Mouse (Mus musculus) heart, postnatal 0 days (tissue): ENCODE results near the gene Card10. TPM values are rescaled to one million over a fixed set of nuclear protein-coding genes. Genes with fewer than 3 reads are reported as not detected.

Source experiments
- ATAC-seq: fragments of 200-750 bp; cut with Nextera tagmentation; 2 replicates; pipeline ENCODE4 v1.8.0; 2017; ENCODE audit warnings: low read depth, moderate number of reproducible peaks, moderate library complexity; ENCODE audit not compliant: insufficient read depth
- DNase-seq: peaks from one replicate; pipeline ENCODE4 v3.0.0-alpha.2; 2016; ENCODE audit warnings: low spot score
- H3K27ac ChIP-seq: fragments of 300-500 bp; sonication (generic); 2 replicates; pipeline ENCODE4 v1.5.1; 2014; ENCODE audit warnings: low read depth, mild to moderate bottlenecking
- H3K27me3 ChIP-seq: fragments of 300-500 bp; sonication (generic); 2 replicates; pipeline ENCODE4 v1.6.1; 2014; ENCODE audit warnings: low read length, mixed read lengths; ENCODE audit not compliant: control insufficient read depth, insufficient read depth
- H3K36me3 ChIP-seq: fragments of 300-500 bp; sonication (generic); replicated peaks from 2 replicates; pipeline ENCODE4 v1.6.1; 2014; ENCODE audit warnings: low read length, mixed read lengths; ENCODE audit not compliant: control insufficient read depth, insufficient read depth
- H3K4me1 ChIP-seq: fragments of 300-500 bp; sonication (generic); 2 replicates; pipeline ENCODE4 v1.6.1; 2014; ENCODE audit warnings: antibody characterized with exemption; ENCODE audit not compliant: control insufficient read depth, insufficient read depth
- H3K4me2 ChIP-seq: fragments of 300-500 bp; sonication (generic); 2 replicates; pipeline ENCODE4 v1.6.1; 2014; ENCODE audit warnings: low read depth, mild to moderate bottlenecking, low read length, moderate library complexity
- H3K4me3 ChIP-seq: fragments of 300-500 bp; sonication (generic); 2 replicates; pipeline ENCODE4 v1.5.1; 2014; ENCODE audit warnings: low read depth, low read length
- H3K9ac ChIP-seq: fragments of 300-500 bp; sonication (generic); replicated peaks from 2 replicates; pipeline ENCODE4 v1.6.1; 2014; ENCODE audit warnings: low read depth, low read length, mixed read lengths
- H3K9me3 ChIP-seq: fragments of 300-500 bp; sonication (generic); replicated peaks from 2 replicates; pipeline ENCODE4 v1.6.1; 2016; ENCODE audit warnings: low read length; ENCODE audit not compliant: control insufficient read depth
- CTCF ChIP-seq: IDR thresholded peaks from 2 replicates; pipeline ENCODE4 v1.5.1; 2016; ENCODE audit warnings: antibody characterized with exemption, control low read depth, low read depth
- EP300 ChIP-seq: IDR thresholded peaks from 2 replicates; pipeline ENCODE4 v1.6.1; 2016; ENCODE audit warnings: antibody characterized with exemption, low read depth
- WGBS: fragments of 180-500 bp; shearing (Covaris S2); extraction: QIAGEN DNeasy Blood & Tissue Kit; methylation state at CpG from one replicate; pipeline ENCODE4 v1.1.7; 2014; 5-methylcytosine and 5-hydroxymethylcytosine counted together
- polyA plus RNA-seq: library from polyadenylated mRNA; unstranded; fragments of >200 nt; fragmentation: Nextera tagmentation; extraction: Ambion mirVana; gene quantifications from 2 replicates; pipeline ENCODE4 v1.2.1, GENCODE M21; 2015
- total RNA-seq: library from RNA; depleted of rRNA; stranded (reverse); fragments of >200 nt; gene quantifications from 2 replicates; pipeline ENCODE4 v1.2.3, GENCODE M21; 2014; ENCODE audit warnings: low replicate concordance

Card10 gene
- total and polyA plus RNA-seq, 2 experiments from 2014 or later: 4.6 to 6.4 TPM

- H3K4me1 ChIP-seq: peaks cover 12% of the 10 kb centered on the region
- H3K4me2 ChIP-seq: no peak overlapping the region
- no peak overlapping the region for H3K4me3 ChIP-seq
- no peak for DNase-seq
- ATAC-seq: no peak
- H3K9me3 ChIP-seq: no peaks in the 10 kb centered on the region
- H3K27me3 ChIP-seq: no peaks in the 10 kb centered on the region
- TF ChIP-seq CTCF (no peak), EP300 (peak; percentile 5; the same call in 1 of the 2 replicates)
- H3K27ac ChIP-seq: peak overlapping the region; percentile 83
- H3K36me3 ChIP-seq: peaks cover 17% of the 10 kb centered on the region; the same call in 1 of the 2 replicates
- no peak overlapping the region for H3K9ac ChIP-seq
- WGBS: 69% methylated on average over 9 of the region's 9 CpGs
These were observed 15.5 kb downstream of the Card10 start for GRCm38 (mm10) chr15:78787287-78787856.

GRCm38 (mm10) chr15:78786411-78786818 lies 16.4 kb downstream of the Card10 start:
- H3K9ac ChIP-seq: no peak overlapping the region
- TF ChIP-seq CTCF: no peak
- no peak for TF ChIP-seq EP300
- H3K36me3 ChIP-seq: peaks cover 17% of the 10 kb centered on the region; the same call in 1 of the 2 replicates
- H3K4me1 ChIP-seq: peaks cover 12% of the 10 kb centered on the region
- ATAC-seq: no peak
- no peak overlapping the region for H3K4me2 ChIP-seq
- WGBS: 70% methylated on average over 9 of the region's 9 CpGs
- H3K27me3 ChIP-seq: no peaks in the 10 kb centered on the region
- no peaks in the 10 kb centered on the region for H3K9me3 ChIP-seq
- H3K4me3 ChIP-seq: no peak overlapping the region
- peak overlapping the region; percentile 83 for H3K27ac ChIP-seq
- peak; percentile 39 for DNase-seq

GRCm38 (mm10) chr15:78785961-78786360 lies 16.9 kb downstream of the Card10 start:
- WGBS: 20% methylated on average over 7 of the region's 7 CpGs

DNA sequence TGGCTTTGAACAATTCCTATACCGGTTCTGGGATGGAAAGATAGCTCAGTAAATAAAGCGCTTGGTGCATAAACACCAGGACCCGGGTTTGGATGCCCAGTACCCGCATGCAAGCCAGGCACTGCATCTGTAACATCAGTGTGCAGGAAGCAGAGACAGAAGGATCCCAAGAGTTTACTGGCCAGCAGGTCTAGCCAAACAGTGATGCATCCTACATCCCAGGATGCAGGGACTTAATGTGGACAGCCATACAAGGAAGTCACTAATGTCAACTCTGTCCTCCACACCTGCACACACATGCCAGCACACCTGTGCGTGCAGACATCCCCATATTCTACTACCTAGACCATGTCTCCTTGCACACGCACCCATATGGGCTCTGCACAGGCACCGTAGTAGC lies 17.6 kb downstream of the Card10 start:
- H3K27me3 ChIP-seq: no peaks in the 10 kb centered on the region
- H3K4me2 ChIP-seq: no peak overlapping the region
- no peak overlapping the region for H3K9ac ChIP-seq
- DNase-seq: no peak
- no peak for ATAC-seq
- TF ChIP-seq EP300: no peak
- no peak for TF ChIP-seq CTCF
- H3K36me3 ChIP-seq: peaks cover 13% of the 10 kb centered on the region; the same call in 1 of the 2 replicates
- H3K9me3 ChIP-seq: no peaks in the 10 kb centered on the region
- 0 out of 2 replicates have a peak, but pooled peaks cover 5% of the 10 kb centered on the region for H3K4me1 ChIP-seq
- H3K27ac ChIP-seq: peak overlapping the region; percentile 83
- WGBS: 84% methylated on average over 7 of the region's 7 CpGs
- no peak overlapping the region for H3K4me3 ChIP-seq

More at GRCm38 (mm10) chr15:78785961-78786360, 16.9 kb downstream of the Card10 start:
- no peaks in the 10 kb centered on the region for H3K9me3 ChIP-seq
- ATAC-seq (peak; percentile 83), DNase-seq (peak; percentile 81)
- H3K4me1 ChIP-seq: peaks cover 11% of the 10 kb centered on the region
- peak overlapping the region; percentile 83 for H3K27ac ChIP-seq
- H3K9ac ChIP-seq: no peak overlapping the region
- H3K27me3 ChIP-seq: no peaks in the 10 kb centered on the region
- H3K4me3 ChIP-seq: no peak overlapping the region
- TF ChIP-seq EP300 (no peak), CTCF (no peak)
- no peak overlapping the region for H3K4me2 ChIP-seq
- H3K36me3 ChIP-seq: peaks cover 15% of the 10 kb centered on the region; the same call in 1 of the 2 replicates

DNA sequence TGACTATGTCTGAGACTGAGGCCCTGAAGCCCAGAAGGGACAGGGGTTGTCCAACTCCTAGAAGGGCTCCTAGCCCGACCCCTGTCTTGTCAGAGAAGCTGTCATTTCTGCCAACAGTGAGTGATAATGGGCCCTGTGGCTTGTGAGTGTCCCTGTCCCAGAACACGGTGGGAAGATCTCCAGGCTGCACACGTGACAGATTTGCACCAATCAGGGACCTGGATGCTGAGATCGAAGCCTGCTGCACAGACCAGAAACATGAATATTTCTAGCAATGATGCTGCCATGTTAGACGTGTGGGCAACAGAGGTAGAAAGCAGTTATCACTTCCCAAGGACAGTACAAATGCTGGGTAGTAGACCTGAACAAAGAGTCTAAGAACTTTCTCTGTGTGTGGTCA lies 18.3 kb downstream of the Card10 start:
- 49% methylated on average over 5 of the region's 5 CpGs for WGBS
- peaks cover 17% of the 10 kb centered on the region; the same call in 1 of the 2 replicates for H3K36me3 ChIP-seq
- H3K4me1 ChIP-seq: 0 out of 2 replicates have a peak, but pooled peaks cover 5% of the 10 kb centered on the region
- H3K27me3 ChIP-seq: no peaks in the 10 kb centered on the region
- ATAC-seq: no peak
- no peak overlapping the region for H3K27ac ChIP-seq
- H3K4me3 ChIP-seq: no peak overlapping the region
- no peak overlapping the region for H3K4me2 ChIP-seq
- no peak overlapping the region for H3K9ac ChIP-seq
- DNase-seq: no peak
- TF ChIP-seq CTCF (no peak), EP300 (no peak)
- no peaks in the 10 kb centered on the region for H3K9me3 ChIP-seq
